Comparison of ENCODE assay signal across 8 mouse cellular contexts in genomic region chr1:167220303-167221174, GRCm38 (mm10).
DNase-seq lines count a peak whose midpoint lies in the region; ATAC-seq and TF ChIP-seq lines count a peak whose summit lies in the region.

No protein-coding gene starts in this region.

- H3K36me3 ChIP-seq in embryonic facial prominence, embryonic 10.5 days (replicated peaks), result peaks cover 28% of the 10 kb centered on the region
- no peaks in the 10 kb centered on the region for H3K36me3 ChIP-seq in heart, adult 2 months (ENCODE audit: control insufficient read depth, insufficient read depth, low read length)
- H3K36me3 ChIP-seq in kidney, embryonic 15.5 days, result peaks cover 17% of the 10 kb centered on the region

- H3K27me3 ChIP-seq in embryonic facial prominence, embryonic 10.5 days (replicated peaks; ENCODE audit: low read depth, poor library complexity, severe bottlenecking), result no peaks in the 10 kb centered on the region
- H3K27me3 ChIP-seq in heart, adult 2 months (ENCODE audit: control insufficient read depth, insufficient read depth, low read length), result no peaks in the 10 kb centered on the region
- no peaks in the 10 kb centered on the region for H3K27me3 ChIP-seq in kidney, embryonic 15.5 days

- no peaks in the 10 kb centered on the region for H3K79me2 ChIP-seq in heart, adult 2 months (replicated peaks; ENCODE audit: control insufficient read depth, insufficient read depth, low read length)

- no peak overlapping the region for H3K4me2 ChIP-seq in kidney, embryonic 15.5 days

- H3K9ac ChIP-seq in heart, adult 2 months (ENCODE audit: low read depth, low read length), result no peak overlapping the region
- H3K9ac ChIP-seq in kidney, embryonic 15.5 days, result no peak overlapping the region

- TF ChIP-seq EP300 in heart, adult 2 months (IDR thresholded peaks at IDR 0.05; ENCODE audit: insufficient read depth, low read depth, low read length), result peak; percentile 96

- H3K9me3 ChIP-seq in embryonic facial prominence, embryonic 10.5 days, result no peaks in the 10 kb centered on the region
- no peaks in the 10 kb centered on the region for H3K9me3 ChIP-seq in kidney, embryonic 15.5 days (replicated peaks)

- no peak overlapping the region for H3K27ac ChIP-seq in embryonic facial prominence, embryonic 10.5 days (replicated peaks)
- H3K27ac ChIP-seq in heart, adult 2 months, result no peak overlapping the region
- no peak overlapping the region for H3K27ac ChIP-seq in kidney, embryonic 15.5 days

- peak; percentile 46 for DNase-seq in 3134 (ENCODE audit: extremely low read depth, insufficient read length, low spot score)
- DNase-seq in adrenal gland, postnatal 14 days, result peak; percentile 90
- DNase-seq in embryonic facial prominence, embryonic 10.5 days (ENCODE audit: low spot score), result peak; percentile 82
- DNase-seq in heart, adult 2 months, result peak; percentile 76 to 87
- peak; percentile 78 for DNase-seq in liver
- DNase-seq in naive thymus-derived CD4-positive, alpha-beta T cell, adult 2 months (ENCODE audit: low read depth), result peak; percentile 87
- DNase-seq in spleen, postnatal 4 days (ENCODE audit: low spot score in 2 of 2), result peak; percentile 75 to 88

- no peak overlapping the region for H3K4me3 ChIP-seq in embryonic facial prominence, embryonic 10.5 days
- no peak overlapping the region for H3K4me3 ChIP-seq in heart, adult 2 months
- H3K4me3 ChIP-seq in kidney, embryonic 15.5 days (replicated peaks), result no peak overlapping the region

- peak; percentile 92 for TF ChIP-seq CTCF in heart, adult 2 months (IDR thresholded peaks at IDR 0.05)

- no peaks in the 10 kb centered on the region for H3K4me1 ChIP-seq in embryonic facial prominence, embryonic 10.5 days
- H3K4me1 ChIP-seq in heart, adult 2 months (ENCODE audit: control insufficient read depth, insufficient read depth, low read length), result no peaks in the 10 kb centered on the region
- 0 out of 2 replicates have a peak, but pooled peaks cover 3% of the 10 kb centered on the region for H3K4me1 ChIP-seq in kidney, embryonic 15.5 days

- WGBS in embryonic facial prominence, embryonic 10.5 days, result 8% methylated on average over 5 of the region's 5 CpGs
- 5% methylated on average over 5 of the region's 5 CpGs for WGBS in heart, adult 2 months
- WGBS in kidney, embryonic 15.5 days, result 3% methylated on average over 5 of the region's 5 CpGs

- ATAC-seq in kidney, embryonic 15.5 days (replicated peaks; ENCODE audit: low FRiP score), result 0 out of 2 replicates have a peak, but pooled peaks have one; percentile 38

- no peak for TF ChIP-seq POLR2A in heart, adult 2 months (IDR thresholded peaks at IDR 0.05; ENCODE audit: insufficient read depth, low read depth, low read length)

- intact Hi-C loops in heart, adult 2 months (cut with DNase I), result loop anchor here (1.0 to 5.0 kb wide), 3 partner anchors 87 to 427 kb away; partner anchors contain the start of gene Tmco1
